Mouse (Mus musculus) layer of hippocampus, adult 9-11 months (tissue): ENCODE results near the gene Ppp1r14a.

Experiments used
- DNase-seq: peaks from one replicate; pipeline ENCODE4 v3.0.0; 2022

Gene Ppp1r14a

DNA sequence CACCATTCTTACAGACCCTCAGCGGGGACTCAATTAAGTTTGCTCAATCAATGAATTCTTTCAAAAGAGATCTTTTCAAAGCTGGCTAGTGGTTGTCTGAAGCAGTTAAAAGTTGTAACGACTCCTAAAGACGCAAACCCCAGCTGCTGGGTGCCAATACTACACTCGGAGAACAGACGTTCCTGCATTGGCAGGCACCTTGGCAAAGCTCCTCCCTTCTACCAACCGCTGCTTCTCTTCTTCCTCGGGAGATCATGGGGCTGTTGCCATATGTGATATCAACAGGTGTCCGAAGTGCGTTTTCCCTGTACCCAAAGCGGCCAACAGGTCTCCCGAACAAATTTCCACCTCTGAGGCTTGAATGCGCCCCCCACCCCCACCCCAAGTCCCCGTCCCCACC lies 8.3 kb upstream of the Ppp1r14a start:
- no peak for DNase-seq

DNA sequence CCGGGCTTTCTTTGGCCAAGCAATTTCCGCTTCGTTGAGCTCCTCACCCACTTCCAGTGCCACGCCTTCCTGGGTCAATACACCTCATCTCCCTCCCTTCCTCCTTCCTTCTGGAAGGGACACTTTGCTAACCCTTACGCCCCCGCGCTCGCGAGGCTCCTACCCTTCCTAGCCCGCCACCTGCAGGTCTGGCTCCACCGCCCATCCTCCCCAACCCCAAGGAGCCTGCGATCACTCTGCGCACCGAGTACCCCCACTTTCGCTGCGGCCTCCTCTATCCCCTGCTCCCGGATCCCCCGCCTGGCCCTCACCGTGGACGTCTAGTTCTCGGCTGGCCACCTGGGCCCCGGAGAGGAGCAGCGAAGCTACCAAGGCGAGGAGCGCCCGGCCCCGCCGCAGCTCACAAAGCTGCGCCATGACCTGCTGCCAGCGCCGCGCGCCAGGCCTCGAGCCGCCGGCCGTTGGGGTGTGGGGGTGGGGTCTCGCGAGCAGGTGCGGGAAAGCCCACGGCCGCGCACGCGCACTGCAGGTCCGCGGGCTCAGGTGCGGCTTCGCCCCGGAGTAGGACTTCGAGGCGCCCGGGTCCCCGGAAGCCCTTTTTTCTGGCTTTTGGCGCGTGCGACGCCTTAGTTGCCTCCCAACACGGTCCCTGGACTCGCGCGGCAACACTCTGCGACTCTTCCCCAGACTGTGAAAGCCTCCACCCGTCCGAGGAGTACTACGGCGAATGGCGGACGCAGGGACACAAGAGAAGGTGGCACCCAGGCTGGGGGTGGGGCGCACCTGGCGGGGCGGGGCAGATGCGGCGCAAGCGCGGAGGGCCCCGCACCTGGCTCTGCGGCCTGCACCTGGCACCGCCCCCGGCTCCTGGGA lies 7.7 kb upstream of the Ppp1r14a start, which contains the start of gene Spint2:
TSS of gene Spint2 (minus strand) at position 712 of the 873 bp plus-strand sequence.
- no peak for DNase-seq

DNA sequence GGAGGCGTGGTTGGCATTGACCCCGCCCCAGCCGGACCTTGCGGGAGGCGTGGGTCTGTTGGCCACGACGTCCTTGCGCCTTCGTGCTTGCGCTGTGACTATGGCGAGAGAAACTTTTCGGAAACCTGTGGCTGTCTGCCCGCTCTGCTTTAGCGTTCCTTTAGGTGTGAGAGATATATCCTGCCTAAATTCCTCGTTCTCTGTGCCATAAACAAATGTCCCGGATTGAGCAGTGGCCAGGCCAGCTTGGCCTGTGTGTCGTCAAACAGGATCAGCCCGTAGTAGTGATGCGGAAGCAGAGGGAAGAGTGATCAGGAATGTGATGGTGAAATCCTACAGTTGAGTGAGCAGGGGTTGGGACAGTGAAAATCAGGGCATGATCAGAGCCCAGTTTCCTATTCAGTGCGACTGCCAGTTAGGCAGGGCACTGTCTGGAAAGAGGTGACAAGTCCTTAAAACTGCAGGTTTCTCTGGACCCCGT lies 7.0 kb upstream of the Ppp1r14a start:
- no peak for DNase-seq

DNA sequence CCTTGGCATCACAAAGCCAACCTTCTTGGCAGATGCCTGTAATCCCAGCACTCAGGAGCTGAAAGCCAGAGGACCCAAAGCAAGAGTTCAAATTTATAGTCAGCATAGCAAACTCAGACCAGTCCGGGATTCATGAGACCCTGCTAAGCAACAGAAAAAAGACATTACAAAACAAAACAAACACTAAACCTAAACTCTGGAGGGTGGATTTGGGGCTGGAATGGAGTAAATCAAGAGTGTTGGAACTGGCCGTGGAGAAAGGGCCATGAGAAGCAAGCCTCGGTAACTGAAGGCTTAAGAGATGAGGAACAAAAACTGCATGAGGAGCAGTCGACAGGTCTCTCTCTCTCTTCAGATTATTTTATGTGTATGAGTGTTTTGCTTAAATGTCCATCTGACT lies 5.2 kb upstream of the Ppp1r14a start:
- DNase-seq, result no peak

DNA sequence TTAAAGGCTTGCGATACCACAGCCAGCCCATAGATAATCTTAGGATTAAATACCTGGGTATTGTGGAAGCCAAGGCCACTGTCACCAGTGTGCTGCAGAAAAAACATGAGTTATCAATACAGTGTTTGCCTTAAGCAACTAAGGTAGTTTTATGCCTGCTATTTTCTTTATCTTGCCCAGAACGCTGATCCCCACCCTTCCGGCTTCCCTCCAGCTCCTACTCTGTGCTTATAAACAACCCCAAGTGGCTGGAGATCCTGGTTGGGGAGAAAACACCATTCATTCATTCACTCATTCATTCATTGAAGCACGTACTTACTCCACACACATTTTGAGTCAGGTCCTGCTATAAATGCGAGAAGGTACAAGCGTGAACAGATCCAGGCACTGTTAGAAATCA lies 4.6 kb upstream of the Ppp1r14a start:
- DNase-seq, result no peak

DNA sequence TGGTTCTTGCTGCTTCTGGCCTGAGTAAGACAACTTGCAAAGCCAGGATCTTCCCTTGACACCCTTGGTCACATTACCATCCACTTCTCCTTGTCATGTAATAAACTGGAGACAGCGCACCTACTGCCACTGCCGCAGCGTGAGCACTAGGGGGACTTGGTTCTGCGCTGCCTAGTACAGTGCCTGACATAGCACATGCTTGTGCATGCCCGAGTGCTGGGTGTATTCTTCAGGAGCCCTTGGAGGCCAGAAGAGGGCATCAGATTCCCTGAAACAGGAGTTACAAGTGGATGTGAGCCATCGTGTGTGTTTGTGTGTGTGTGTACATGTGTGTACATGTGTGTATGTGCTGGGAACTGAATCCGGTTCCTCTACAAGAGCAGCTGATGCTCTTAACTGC lies 1.6 kb upstream of the Ppp1r14a start:
- DNase-seq, result no peak

DNA sequence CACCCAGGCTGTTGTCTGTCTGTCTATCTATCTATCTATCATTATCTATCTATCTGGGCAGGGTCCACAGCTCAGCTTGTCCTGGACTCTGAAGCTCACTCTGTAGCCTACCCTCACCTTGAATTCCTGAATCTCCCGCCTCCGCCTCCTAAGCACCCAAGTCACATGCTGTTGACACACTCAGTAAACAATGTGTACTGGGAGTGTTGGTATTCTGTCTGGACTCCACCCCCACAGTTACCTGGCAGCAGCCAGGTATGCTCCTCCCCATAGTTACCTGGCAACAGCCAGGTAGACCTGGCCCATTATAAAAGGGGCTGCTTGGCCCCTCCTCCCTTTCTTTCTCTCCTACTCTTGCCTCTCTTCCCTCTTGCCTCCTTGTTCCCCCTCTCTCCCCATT lies 1.0 kb upstream of the Ppp1r14a start:
- no peak for DNase-seq

DNA sequence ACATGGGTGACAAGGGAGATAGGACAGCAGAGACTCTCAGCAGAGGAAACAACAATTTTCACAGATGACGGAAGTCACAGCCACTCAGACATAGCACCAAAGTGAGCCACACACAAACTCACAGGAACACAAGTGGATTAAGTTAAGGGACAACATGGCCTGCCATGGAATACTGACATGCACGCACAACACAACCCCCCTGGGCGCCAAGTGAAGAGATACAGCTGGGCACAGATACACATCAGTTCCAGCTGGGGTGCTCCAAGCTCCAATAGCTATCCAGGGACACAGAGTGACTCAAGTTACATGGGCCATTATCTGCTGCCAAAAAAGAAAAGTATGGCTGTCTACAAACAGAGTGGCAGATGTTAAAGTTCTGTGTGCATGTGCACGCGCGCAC lies 748 bp downstream of the Ppp1r14a start:
- DNase-seq, result no peak

DNA sequence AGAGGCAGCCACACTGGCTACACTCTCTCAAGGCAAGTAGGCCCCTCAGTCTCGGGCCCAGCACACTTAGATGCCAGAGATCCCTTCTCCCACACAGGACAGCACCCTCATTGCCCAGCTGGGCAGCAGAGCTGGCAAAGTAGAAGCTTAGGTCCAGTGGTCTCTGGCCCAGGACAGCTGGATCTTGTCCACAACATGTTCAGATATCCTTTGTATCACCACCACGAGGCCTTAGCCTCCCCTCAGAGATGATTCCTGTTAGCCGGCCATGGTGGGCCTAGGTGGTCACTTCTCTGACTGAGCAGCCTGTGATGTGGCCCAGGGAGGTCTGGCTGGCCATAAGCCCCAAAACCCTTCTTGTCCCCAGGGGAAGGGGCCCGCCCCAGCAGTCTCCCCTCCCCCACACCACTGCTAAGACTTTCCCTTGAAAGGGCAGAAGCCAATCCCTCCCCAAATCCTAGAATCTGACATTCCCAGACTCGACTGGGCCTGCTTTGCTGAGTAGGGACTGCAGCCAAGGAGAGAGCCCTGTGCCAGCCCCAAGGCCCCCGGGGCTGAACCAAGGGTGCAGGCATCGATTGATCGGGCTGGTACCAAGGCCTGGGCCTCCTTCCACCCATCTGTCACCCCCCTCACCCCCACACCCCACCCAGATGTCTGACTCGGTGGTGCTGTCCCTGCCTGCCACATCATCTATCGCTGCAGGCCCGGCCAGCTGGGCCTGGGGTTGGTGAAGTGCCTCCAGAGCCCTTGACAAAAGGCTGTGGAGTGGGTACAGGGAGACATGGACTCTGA lies 1.8 kb downstream of the Ppp1r14a start:
- peak; percentile 86 for DNase-seq

DNA sequence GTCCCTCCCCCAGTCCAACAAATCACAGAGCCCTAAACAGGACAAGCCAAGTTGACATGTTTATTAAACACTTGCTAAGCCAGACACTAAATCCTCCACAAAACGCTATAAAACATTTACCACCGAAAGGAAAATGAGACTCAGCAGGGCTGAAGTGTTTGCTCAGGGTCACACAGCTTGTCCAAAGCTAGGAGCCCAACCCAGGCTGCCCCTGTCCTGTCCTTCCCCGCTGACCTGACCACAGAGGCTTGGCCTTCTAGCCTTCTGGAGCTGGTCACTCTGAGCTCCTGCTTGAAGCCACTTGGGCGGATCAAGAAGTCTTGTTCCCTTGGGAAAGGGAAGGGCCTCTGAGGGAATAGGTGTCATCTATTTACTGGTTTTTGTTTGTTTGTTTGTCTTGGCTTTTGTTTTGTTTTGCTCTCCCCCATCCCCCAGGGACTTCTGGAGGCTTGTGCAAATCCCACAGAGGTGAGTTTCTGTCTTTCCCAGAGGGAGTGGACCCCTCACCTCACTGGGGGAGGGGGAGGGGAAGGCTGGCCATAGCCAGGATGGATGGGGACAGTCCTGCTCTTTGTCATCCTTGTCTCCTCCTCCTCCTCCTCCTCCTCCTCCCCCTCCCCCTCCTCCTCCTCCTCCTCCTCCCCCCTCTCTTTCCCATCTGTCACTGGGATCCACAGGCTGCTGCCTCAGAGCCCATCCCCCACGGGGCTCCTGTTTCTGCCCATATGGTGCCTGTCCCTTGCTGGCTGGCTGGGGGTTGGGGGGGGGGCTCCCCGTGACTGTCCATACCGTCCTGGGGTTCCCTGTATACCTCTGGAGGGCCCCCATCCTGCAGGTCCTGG lies 2.7 kb downstream of the Ppp1r14a start:
- DNase-seq, result no peak

DNA sequence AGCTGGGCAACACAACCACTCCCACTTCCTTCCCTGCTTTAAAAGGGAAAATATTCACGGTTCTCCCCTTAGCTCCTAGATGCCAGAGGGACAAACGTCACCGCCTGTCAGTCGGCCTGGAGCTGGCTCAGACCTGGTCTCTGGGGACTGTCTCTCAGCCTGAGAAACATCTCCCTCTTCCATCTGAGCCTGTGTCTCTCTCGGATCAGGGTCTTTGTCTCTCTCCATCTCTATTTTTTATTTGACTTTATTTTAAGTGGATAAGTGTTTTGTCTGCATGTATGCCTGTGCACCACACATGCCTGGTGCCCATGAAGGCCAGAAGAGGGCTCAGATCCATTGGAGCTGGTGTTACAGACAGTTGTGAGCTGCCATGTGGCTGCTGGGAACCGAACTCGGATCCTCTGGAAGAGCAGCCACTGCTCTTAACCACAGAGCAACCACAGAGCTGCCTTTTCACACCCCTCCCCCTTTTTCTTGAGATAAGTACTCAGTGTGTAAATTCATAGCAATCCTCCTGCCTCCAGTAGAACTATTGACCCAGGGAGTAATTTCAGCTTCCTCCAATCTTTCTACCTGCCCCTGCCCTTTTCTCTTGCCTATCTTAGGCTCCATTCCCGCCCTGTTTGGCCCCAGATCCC lies 3.5 kb downstream of the Ppp1r14a start:
- no peak for DNase-seq

DNA sequence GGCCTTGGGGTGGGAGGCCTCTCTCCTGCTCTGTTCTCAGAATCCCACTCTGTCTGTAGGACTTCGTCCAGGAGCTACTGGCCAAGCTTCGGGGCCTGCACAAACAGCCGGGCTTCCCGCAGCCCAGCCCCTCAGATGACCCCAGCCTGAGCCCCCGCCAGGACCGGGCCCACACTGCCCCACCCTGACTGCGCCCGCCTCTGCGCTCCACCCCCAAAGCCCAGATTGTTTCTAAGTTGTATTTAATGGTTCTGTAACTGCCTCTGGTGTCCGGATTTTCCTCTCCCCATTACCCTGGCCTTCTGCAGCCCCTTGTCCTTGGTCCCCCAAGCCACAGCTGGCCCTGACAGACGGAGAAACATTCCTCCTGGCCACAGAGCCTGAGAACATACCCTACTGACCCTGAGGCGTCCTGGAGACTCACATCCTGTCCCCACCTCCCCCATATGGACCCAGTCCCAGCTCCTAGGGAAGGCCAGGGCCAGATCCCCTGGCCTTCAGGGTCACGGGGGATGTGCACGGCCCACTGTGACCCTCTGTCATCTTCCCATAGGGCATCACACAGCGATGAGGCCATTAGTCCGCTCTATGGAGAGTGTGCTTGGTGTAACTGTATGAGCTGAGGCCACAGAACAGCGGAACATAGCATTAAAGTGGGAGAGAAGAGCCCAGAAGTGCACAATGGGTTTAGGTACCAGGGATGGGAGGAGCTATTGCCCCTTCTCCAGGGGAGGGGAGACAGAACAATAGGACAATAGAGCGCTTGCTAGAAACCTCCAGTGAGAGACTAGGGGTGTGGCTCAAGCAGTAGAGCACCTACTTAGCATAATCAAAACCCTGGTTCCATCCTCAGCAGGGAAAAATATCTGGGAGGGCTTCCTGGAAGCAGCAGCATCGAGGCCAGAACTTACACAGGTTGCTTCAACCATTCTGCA lies 4.3 kb downstream of the Ppp1r14a start:
- no peak for DNase-seq

DNA sequence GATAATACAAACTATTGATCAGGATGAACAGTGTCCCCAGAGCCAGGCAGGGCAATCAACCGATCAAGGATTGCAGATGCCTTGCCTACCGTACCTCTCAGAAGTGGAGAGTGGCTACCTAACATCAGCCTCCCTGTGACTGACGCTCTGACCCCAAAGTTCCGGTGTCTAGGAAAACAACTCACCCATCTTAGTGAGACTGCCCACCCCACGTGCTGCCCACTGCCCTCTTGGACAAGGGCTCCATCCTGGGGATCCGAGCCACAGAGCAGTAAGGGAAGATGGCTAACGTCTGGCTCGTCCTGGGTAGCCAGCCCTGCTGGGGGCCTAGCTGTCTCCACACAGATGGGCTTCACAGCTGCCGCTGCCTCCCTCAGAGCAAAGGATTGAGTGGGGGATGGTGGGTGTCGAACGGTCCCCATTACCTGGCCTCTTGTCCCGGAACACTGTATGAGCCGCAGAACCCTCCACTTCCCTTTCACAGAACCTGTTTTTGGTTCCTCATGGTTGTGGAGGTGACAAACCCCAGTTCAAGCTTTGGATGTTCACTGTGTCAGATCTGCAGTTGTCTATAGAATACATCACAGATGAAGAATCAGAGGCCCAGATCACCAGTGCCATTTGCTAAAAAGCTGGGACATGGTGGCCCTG lies 5.1 kb downstream of the Ppp1r14a start:
- no peak for DNase-seq

DNA sequence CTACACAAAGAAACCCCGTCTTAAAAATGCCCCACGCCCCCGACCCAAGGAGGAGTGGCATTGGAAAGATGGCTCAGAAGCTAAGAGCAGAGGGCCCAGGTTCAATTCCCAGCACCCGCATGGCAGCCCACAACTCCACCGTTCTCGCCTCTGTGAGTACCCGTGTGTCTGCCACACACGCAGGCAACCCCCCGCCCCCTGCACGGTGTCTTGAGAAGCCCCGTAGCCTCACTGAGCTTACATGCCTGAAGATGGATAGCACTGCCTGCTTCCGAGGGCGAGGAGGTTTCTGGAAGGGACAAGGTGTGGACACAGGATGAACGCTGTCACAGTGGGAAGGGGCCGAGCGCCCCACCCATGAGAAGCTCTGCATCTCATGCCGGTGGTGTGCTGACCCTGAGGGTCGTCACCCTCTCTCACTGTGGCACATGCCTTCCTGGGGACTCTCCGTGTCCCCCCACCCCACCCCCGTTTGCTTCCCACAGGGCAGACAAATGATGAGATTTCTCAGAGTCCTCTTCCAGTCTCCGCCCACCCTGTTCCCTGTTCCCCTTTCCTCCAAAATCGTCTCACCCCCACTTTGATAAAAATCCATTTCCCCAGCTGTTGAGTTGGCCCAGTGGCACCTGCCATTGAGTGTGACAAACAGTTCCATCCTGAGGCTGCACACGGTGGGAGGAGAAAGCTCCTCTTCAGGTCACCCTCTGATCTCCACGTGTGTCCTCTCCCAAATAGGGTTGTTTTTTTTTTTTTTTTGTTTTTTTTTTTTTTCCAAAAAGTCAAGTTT lies 6.9 kb downstream of the Ppp1r14a start:
- peak; percentile 5 for DNase-seq

DNA sequence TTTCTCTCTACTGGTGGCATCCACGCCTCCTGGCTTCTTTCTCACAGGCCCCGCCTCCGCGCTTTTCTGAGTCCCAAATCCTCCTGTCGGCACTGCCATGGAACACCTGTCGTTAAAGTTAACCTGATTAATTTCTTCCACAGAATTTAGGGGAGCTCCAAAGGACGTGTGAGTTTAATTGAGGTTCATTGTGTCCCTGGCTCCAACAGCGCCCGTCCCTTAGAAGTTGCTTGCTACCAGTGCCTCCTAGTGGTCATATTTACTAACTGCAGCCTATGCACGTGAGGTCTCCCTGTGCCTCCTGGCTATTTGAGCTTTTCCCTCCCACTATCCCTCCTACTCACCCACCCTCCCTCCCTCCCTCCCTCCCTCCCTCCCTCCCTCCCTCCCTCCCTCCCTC lies 7.9 kb downstream of the Ppp1r14a start:
- DNase-seq, result no peak

DNA sequence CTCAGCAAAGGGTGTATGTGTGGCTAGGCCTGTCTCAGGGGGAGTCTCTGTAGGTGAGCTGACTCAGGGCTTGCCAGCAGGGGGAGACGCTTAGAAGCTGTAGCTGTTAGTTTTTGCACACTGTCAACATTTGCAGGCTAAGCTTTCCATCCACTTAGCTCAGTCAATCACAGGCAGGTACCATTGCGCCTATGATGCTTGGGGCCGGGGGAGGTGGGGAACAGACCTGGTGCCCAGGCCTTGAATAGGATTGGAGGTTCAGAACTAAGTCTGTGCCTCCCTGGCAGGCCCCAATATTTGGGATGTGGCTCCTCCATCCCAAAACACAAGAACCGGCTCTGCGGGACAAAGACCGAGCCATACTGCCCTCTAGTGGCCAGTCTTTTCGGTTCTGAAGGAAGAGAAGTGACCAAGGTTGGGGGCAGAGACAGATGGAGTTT lies 12.0 kb downstream of the Ppp1r14a start:
- no peak for DNase-seq

DNA sequence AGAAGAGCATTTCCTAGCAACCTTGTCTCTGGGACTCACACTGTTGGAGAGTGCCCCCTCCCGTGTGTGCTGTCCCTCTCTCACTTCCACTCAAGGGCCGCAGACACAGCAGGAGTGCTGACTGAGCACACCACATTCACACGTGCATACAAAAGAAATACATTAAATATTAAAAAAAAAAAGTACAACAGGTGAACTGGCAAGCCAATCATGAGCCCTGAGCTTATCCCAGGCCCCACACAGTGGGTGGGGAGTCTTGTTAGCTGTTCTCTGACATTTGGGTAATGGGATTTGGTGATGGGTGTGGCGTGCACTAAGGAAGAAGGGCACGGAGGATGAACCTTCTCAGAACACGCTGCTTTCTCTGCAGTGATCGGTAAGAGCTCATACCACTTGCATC lies 13.5 kb downstream of the Ppp1r14a start:
- no peak for DNase-seq

DNA sequence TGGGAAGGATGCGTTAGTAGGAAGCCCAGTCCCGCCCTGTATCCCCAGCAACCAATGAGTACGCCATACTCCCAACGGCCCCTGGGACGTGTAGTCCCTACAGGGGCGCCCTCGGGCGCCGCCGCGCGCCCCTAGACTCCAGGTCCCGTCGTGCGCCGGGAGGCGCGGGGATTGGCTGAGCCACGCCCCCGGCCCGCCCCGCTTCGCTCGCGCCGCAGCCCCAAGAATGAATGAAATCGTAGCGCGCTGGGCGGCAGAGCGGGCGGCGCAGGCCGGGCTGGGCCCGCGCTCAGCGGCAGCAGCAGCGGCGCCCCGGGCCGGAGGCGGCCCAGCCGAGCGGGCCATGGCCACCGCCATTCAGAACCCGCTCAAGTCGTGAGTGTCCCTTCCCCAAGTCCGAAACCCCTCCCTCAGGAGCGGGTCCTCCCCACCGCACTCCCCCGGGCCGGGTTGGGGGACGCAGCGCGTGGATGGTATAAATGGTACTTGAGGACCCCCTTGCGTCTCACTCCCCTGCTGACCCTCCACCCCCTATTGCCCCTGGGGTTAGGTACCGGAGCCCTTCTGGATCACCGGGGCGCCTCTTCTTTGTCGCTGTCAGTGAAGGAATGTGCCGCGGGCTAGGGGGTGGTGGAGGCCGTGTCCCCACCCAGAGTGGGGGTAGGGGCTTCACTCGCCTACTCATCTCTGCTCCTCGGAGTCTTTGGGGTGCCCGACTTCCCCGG lies 14.8 kb downstream of the Ppp1r14a start, which contains the start of gene Dpf1:
TSS of gene Dpf1 (plus strand) at position 214 of the 725 bp plus-strand sequence.
- DNase-seq, result peak; percentile 95
